Mouse (Mus musculus): ENCODE data around the gene Trpm4. TPM values are rescaled to one million over a fixed set of nuclear protein-coding genes. Genes with fewer than 3 reads are reported as not detected.

Trpm4 gene
- 11.8 and 12.6 TPM in 2 replicates for polyA plus RNA-seq (2015; fragmentation: Nextera tagmentation; extraction: Ambion mirVana)

DNA sequence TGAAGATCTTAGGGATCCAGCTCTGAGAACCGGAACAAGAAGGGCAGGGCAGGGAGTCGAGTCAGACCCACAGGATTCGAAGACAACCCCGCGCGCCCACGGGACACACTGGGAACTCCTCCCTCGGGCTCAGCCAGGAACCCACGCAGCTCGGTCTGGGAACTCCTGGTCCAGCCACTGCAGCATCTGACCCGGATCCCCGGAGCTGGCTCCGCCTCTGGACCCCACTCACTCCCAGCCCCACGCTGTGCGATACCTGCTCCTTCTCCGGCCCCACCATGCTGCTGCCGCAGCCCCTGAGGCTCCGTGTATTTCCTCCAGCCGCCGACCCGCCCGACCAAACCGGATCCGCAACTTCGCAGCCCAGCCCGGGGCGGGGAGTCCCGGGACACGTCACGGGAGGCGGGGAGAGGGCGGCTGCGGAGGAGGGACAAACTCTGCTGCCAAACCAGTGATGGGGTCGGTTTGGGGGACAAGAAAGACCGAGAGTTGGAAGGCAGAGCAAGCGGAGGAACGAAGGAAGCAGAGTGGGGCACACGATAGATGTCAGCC, at the start of gene Trpm4:
Gene Trpm4 (minus strand): TSS at position 350 of the 552 bp plus-strand sequence.

GRCm38 (mm10) chr7:45370475-45371311, 37.1 kb upstream of the Trpm4 start, which contains the start of gene Lin7b:
Lin7b (minus strand) TSS chr7:45370583.

DNA sequence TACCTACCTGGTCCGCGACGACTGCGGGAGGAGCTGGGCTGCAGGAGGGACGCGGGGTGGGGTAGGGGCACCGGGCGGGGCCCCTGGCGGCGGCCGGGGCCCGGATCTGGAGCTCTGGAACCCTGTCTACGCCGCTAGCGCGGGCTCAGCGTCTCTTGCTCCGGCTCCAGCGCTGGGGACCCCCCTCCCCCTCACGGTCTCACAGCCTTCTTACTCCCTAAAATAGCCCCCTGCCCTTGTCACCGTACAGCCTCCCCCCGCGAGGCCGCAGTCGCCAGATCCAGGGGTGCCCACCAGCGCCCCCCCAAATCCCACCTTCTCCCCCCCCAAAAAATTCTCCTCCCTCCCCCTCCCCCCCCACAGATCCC, 33.1 kb upstream of the Trpm4 start, which contains the start of gene Ppfia3:
Gene Ppfia3 (minus strand): TSS at position 368 of the 368 bp plus-strand sequence.

DNA sequence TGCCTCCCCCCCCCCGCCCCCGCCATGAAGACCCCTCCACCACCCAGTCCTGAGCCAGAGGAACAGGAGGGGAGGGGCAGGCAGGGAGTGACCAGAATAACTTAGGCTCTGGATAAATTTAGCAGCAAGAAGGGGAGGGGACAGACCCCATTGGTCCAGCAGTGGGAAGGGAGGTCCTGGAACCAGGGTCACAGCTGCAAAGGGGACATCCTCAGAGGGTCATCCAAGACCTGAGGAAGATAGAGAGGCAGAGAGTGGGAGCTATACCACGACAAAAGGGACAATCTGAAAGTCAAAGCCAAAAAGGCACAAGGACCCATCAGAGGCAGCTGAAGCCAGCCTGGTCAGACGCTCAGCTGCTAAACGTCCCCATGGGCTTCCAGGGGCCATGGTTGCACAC, 1.5 kb upstream of the Trpm4 start, which contains the start of gene Hrc:
Gene Hrc (plus strand): TSS at position 235 of the 400 bp plus-strand sequence.

GRCm38 (mm10) chr7:45277136-45277760, 56.3 kb downstream of the Trpm4 start, which contains the start of gene Slc6a21:
Slc6a21 (plus strand) TSS chr7:45277513.

Other genes starting within 250 kb of the Trpm4 start
- gene Rcn3, start 241.6 kb downstream of the Trpm4 start, polyA plus RNA-seq (2015; fragmentation: Nextera tagmentation; extraction: Ambion mirVana) = 57.0 and 59.7 TPM in 2 replicates
- gene Fcgrt, start 229.9 kb downstream of the Trpm4 start, polyA plus RNA-seq (2015; fragmentation: Nextera tagmentation; extraction: Ambion mirVana) = 50.0 and 59.6 TPM in 2 replicates
- 748 and 784 TPM in 2 replicates for gene Rps11, start 209.3 kb downstream of the Trpm4 start, polyA plus RNA-seq (2015; fragmentation: Nextera tagmentation; extraction: Ambion mirVana)
- gene Rpl13a, start 205.0 kb downstream of the Trpm4 start, polyA plus RNA-seq (2015; fragmentation: Nextera tagmentation; extraction: Ambion mirVana) = 715 and 776 TPM in 2 replicates
- 0.63 TPM in 1 of 2 replicates, not detected in the other for gene Gm45713, start 197.5 kb downstream of the Trpm4 start, polyA plus RNA-seq (2015; fragmentation: Nextera tagmentation; extraction: Ambion mirVana)
- 2.4 and 2.9 TPM in 2 replicates for gene Flt3l, start 197.3 kb downstream of the Trpm4 start, polyA plus RNA-seq (2015; fragmentation: Nextera tagmentation; extraction: Ambion mirVana)
- 63.5 and 72.6 TPM in 2 replicates for gene Pih1d1, start 179.5 kb downstream of the Trpm4 start, polyA plus RNA-seq (2015; fragmentation: Nextera tagmentation; extraction: Ambion mirVana)
- 14.5 and 17.7 TPM in 2 replicates for gene Aldh16a1, start 179.2 kb downstream of the Trpm4 start, polyA plus RNA-seq (2015; fragmentation: Nextera tagmentation; extraction: Ambion mirVana)
- gene Slc17a7, start 169.8 kb downstream of the Trpm4 start, polyA plus RNA-seq (2015; fragmentation: Nextera tagmentation; extraction: Ambion mirVana) = 0.29 and 1.2 TPM in 2 replicates
- not detected in 2 replicates for gene Gfy, start 154.2 kb downstream of the Trpm4 start, polyA plus RNA-seq (2015; fragmentation: Nextera tagmentation; extraction: Ambion mirVana)
- gene Pth2, start 152.8 kb downstream of the Trpm4 start, polyA plus RNA-seq (2015; fragmentation: Nextera tagmentation; extraction: Ambion mirVana) = not detected in 2 replicates
- gene Ccdc155, start 128.9 kb downstream of the Trpm4 start, polyA plus RNA-seq (2015; fragmentation: Nextera tagmentation; extraction: Ambion mirVana) = 0.42 and 0.50 TPM in 2 replicates
- gene Dkkl1, start 121.6 kb downstream of the Trpm4 start, polyA plus RNA-seq (2015; fragmentation: Nextera tagmentation; extraction: Ambion mirVana) = 27.6 and 29.1 TPM in 2 replicates
- gene Tead2, start 118.0 kb downstream of the Trpm4 start, polyA plus RNA-seq (2015; fragmentation: Nextera tagmentation; extraction: Ambion mirVana) = 18.3 and 18.6 TPM in 2 replicates
- gene Cd37, start 94.7 kb downstream of the Trpm4 start, polyA plus RNA-seq (2015; fragmentation: Nextera tagmentation; extraction: Ambion mirVana) = 3.1 and 4.6 TPM in 2 replicates
- gene Slc6a16, start 92.7 kb downstream of the Trpm4 start, polyA plus RNA-seq (2015; fragmentation: Nextera tagmentation; extraction: Ambion mirVana) = 2.2 and 2.6 TPM in 2 replicates
- gene Slc6a21, start 56.3 kb downstream of the Trpm4 start, polyA plus RNA-seq (2015; fragmentation: Nextera tagmentation; extraction: Ambion mirVana) = not detected in 2 replicates
- gene Hrc, start 1.5 kb upstream of the Trpm4 start, polyA plus RNA-seq (2015; fragmentation: Nextera tagmentation; extraction: Ambion mirVana) = 0.52 and 0.62 TPM in 2 replicates
- 33.9 and 35.6 TPM in 2 replicates for gene Ppfia3, start 33.2 kb upstream of the Trpm4 start, polyA plus RNA-seq (2015; fragmentation: Nextera tagmentation; extraction: Ambion mirVana)
- gene Lin7b, start 36.8 kb upstream of the Trpm4 start, polyA plus RNA-seq (2015; fragmentation: Nextera tagmentation; extraction: Ambion mirVana) = 111 and 123 TPM in 2 replicates
- 146 and 152 TPM in 2 replicates for gene Snrnp70, start 62.0 kb upstream of the Trpm4 start, polyA plus RNA-seq (2015; fragmentation: Nextera tagmentation; extraction: Ambion mirVana)
- gene Kcna7, start 71.9 kb upstream of the Trpm4 start, polyA plus RNA-seq (2015; fragmentation: Nextera tagmentation; extraction: Ambion mirVana) = not detected in 2 replicates
- 0.10 TPM in 1 of 2 replicates, not detected in the other for gene Ntf5, start 79.9 kb upstream of the Trpm4 start, polyA plus RNA-seq (2015; fragmentation: Nextera tagmentation; extraction: Ambion mirVana)
- gene Lhb, start 87.0 kb upstream of the Trpm4 start, polyA plus RNA-seq (2015; fragmentation: Nextera tagmentation; extraction: Ambion mirVana) = 0.37 and 0.48 TPM in 2 replicates
- 16.4 and 18.9 TPM in 2 replicates for gene Gys1, start 101.1 kb upstream of the Trpm4 start, polyA plus RNA-seq (2015; fragmentation: Nextera tagmentation; extraction: Ambion mirVana)
- gene Ruvbl2, start 104.3 kb upstream of the Trpm4 start, polyA plus RNA-seq (2015; fragmentation: Nextera tagmentation; extraction: Ambion mirVana) = 83.2 and 91.0 TPM in 2 replicates
- 3,929 and 4,285 TPM in 2 replicates for gene Ftl1, start 126.1 kb upstream of the Trpm4 start, polyA plus RNA-seq (2015; fragmentation: Nextera tagmentation; extraction: Ambion mirVana)
- 248 and 251 TPM in 2 replicates for gene Bax, start 133.1 kb upstream of the Trpm4 start, polyA plus RNA-seq (2015; fragmentation: Nextera tagmentation; extraction: Ambion mirVana)
- gene Tulp2, start 148.1 kb upstream of the Trpm4 start, polyA plus RNA-seq (2015; fragmentation: Nextera tagmentation; extraction: Ambion mirVana) = 0.29 and 0.49 TPM in 2 replicates
- gene Gm45808, start 153.0 kb upstream of the Trpm4 start, polyA plus RNA-seq (2015; fragmentation: Nextera tagmentation; extraction: Ambion mirVana) = not detected in 2 replicates
- gene Dhdh, start 155.0 kb upstream of the Trpm4 start, polyA plus RNA-seq (2015; fragmentation: Nextera tagmentation; extraction: Ambion mirVana) = 5.4 and 5.5 TPM in 2 replicates
- gene Nucb1, start 176.6 kb upstream of the Trpm4 start, polyA plus RNA-seq (2015; fragmentation: Nextera tagmentation; extraction: Ambion mirVana) = 143 and 157 TPM in 2 replicates
- 18.4 and 20.1 TPM in 2 replicates for gene Ppp1r15a, start 192.5 kb upstream of the Trpm4 start, polyA plus RNA-seq (2015; fragmentation: Nextera tagmentation; extraction: Ambion mirVana)
- 5.5 and 6.7 TPM in 2 replicates for gene Plekha4, start 192.6 kb upstream of the Trpm4 start, polyA plus RNA-seq (2015; fragmentation: Nextera tagmentation; extraction: Ambion mirVana)
- 0.62 and 0.81 TPM in 2 replicates for gene Hsd17b14, start 221.1 kb upstream of the Trpm4 start, polyA plus RNA-seq (2015; fragmentation: Nextera tagmentation; extraction: Ambion mirVana)
- 19.8 and 21.5 TPM in 2 replicates for gene Bcat2, start 236.4 kb upstream of the Trpm4 start, polyA plus RNA-seq (2015; fragmentation: Nextera tagmentation; extraction: Ambion mirVana)

Measured in neural tube, postnatal 0 days (tissue).